Mouse (Mus musculus) gastrocnemius, postnatal 4 days (tissue): ENCODE measurements around the gene Met. TPM values are rescaled to one million over a fixed set of nuclear protein-coding genes. Genes with fewer than 3 reads are reported as not detected.

Experiments used
- DNase-seq, 2 experiments: peaks; one replicate each; pipeline ENCODE4 v3.0.0; 2021 to 2022; ENCODE audit warnings: low spot score in 2 of 2, mixed read lengths in 2 of 2
- total RNA-seq, 2 experiments: library from RNA; stranded (reverse); gene quantifications; 2 replicates each; pipeline ENCODE4 v1.2.3; 2021

The Met gene
- total RNA-seq, 2 experiments from 2014 or later = 14.7 to 15.0 TPM

DNA sequence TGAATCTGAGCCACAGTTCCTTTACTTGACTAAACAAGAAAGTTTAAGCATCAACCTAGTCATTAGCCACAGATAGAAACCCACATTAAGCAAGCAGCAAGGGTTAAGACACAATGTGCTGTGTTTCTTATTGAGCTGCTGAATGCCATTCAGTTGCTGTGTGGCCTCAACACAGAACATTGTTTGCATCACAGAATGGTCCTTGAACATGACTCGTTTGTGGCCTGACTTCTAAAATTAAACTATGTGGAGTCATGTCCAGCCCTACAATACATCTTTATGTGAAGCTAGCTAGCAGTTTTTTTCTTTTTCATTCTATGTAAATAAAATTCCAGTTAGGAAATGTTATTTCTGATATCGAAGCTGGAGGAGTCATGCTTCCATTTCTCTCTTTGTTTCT is 27.2 kb downstream of the Met start:
- no peak for DNase-seq

DNA sequence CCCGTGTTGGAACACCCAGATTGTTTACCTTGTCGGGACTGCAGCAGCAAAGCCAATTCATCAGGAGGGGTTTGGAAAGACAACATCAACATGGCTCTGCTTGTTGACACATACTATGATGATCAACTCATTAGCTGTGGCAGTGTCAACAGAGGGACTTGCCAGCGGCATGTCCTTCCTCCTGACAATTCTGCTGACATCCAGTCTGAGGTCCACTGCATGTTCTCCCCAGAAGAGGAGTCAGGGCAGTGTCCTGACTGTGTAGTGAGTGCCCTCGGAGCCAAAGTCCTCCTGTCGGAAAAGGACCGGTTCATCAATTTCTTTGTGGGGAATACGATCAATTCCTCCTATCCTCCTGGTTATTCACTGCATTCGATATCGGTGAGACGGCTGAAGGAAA is 27.9 kb downstream of the Met start:
- no peak for DNase-seq

DNA sequence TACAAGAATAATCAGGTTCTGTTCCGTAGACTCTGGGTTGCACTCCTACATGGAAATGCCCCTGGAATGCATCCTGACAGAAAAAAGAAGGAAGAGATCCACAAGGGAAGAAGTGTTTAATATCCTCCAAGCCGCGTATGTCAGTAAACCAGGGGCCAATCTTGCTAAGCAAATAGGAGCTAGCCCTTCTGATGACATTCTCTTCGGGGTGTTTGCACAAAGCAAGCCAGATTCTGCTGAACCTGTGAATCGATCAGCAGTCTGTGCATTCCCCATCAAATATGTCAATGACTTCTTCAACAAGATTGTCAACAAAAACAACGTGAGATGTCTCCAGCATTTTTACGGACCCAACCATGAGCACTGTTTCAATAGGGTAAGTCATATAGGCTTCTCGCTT is 28.5 kb downstream of the Met start:
- no peak for DNase-seq

DNA sequence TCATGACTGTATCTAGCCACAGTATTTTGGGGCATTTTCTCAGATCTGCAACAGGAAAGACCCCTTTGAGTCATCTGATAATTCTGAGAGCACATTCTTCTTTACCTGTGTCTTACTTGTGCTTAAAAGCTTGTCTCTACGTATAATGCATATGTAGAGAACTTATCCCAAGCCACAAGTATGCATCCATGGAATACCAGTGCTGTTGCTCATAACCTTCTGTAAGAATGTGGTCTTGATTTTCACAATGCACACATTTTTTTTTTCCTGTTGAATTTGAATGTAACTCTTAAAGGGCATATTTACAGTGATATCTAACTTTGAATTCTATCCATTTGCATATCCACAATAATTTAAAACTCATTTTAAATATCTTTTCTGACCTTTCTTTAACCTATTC is 31.8 kb downstream of the Met start:
- DNase-seq = no peak

DNA sequence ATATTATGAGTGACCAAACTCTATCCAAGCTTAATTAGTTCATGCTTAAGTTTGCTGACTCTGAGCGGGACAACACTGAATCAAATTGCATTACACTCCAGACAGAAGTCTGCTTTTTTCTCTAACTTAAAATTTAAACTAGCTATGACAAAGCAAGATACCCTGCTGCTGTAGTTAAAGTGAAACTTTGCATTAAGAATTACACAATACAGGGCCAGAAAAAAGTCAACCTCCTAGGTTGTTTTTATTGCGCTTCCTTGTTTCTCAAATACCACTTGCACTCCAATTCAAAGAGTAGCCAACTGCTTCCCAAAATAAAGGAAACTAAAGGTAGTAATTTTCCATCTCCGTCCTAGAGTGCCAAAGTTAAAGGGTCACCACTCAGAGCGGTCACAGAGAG is 33.8 kb downstream of the Met start:
- DNase-seq = no peak

DNA sequence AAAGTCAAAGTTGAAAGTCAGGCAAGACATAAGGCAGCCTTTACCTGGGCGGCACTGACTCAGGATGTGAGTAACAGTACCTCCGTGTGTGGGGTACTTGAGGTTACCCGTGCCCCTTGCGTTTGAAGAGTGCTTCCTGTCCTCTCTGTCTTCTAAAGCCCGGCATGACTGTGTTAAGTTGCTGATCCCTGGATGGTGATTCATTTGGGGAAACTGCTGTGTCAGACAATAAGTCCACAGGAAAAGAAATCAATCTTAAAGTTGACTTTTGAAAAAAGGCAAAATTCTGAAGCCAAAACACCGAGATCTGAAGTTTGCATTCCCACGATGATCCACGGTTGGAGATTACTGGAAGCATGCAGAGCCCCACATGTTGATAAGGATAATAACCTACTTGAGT is 35.2 kb downstream of the Met start:
- DNase-seq = no peak

DNA sequence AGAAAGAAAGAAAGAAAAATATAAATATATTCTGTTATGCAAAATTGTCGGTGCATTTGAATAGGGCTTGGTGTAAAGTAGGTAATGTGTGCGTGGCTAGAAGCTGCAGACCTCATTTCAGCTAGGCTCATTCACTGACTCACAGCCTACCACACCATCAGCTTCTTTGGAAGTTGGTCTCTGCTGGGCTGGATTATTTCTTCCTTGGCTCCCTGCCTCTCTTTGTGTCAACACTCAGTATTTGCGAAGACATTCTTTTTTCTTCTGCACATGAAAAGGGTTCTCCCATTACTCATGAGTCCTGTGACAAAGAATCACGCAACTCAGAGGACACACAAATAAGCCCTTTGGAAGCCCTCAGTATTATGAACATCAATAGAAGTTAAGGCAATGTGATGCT is 37.8 kb downstream of the Met start:
- no peak for DNase-seq

DNA sequence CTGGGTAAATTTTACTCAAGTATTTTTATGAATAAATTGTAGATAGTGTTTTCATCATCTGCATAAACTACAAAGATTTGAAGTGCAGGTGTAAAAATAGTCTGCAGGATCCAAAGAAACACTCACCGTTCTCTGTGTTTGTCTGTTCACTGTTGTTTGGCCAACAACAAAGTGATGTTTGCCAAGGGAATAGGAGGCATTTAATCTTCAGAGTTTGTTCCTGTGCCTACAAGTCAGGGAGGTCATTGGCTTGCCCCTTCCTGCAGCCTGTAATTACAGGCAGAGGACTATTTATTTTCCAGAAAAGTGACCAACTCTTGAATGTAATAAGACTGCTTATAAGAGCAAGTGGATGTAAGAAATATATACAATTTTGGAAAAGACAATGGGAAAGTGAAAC is 38.7 kb downstream of the Met start:
- no peak for DNase-seq

DNA sequence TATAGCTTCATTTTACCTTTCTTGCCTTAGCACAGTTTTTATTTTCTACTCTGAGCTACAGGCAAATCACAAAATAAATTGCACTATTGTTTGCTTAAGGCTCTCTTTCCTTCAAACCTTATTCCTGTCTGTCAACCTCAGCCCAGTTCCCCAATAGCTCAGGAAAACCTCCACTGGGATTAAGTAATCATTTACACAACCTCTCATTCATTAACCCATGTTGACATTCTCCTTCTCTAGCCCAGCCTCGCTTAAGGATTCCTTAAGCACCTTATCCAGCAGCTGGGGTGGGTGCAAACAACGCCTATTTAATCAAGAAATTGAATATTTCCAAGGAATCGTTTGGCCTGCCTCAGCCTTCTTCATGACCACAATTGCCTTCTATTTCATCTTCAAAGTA is 40.1 kb downstream of the Met start:
- no peak for DNase-seq

DNA sequence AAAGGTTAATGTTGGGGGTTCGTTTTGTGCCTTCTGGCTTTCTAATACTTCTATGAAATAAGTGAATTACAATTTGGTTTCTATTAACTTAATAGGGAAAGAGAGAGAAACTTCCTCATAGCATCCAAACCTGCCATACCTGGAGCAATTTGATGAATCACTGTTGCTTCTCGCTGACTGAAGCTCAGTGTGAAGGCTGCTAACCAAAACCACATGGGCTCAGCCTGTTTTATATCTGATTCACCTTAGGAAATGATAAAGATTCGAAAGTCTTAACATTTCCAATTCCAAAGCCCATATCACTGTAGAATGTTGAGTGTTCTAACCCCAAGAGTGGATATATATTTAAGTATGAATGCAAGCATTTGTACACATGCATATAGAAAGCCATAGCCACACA is 41.9 kb downstream of the Met start:
- DNase-seq = no peak

DNA sequence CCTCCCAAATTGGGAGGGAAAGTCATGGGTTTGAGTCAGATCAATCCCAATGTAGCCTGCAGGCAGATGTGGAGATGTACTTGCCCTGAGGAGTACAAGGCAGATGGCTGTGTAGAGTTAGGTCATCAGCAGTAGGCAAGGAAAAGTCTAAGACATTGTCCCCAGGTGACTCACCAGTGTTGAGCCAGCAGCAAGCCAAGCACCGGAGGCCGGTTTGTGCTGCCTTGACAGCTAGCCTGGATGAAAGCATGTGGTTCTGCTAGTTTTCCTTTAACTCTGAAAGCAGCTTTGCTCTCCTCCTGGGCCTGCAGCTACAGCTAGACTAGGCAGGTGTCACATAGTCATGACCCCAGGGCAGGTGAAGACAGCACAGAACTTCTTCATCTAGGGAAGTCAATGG is 43.2 kb downstream of the Met start:
- DNase-seq = no peak

DNA sequence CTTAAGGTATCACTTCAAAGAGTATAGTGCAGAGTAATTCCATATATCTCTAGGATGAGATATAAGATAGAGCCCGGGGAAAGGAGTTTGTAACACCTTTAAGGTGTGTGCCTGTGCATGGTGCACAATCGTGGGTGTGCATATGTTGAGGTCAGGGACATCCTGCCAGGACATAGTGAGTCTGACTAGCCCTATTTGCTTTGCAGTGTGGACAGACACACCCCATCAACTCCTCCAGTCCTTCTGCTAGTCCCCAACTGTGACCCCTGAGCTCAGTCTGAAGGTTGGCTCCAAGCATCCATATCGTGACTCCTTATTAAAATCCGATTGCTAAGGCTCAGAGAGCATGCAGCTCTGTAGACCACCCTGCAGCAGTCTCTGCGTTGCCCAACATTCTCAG is 44.6 kb downstream of the Met start:
- no peak for DNase-seq

DNA sequence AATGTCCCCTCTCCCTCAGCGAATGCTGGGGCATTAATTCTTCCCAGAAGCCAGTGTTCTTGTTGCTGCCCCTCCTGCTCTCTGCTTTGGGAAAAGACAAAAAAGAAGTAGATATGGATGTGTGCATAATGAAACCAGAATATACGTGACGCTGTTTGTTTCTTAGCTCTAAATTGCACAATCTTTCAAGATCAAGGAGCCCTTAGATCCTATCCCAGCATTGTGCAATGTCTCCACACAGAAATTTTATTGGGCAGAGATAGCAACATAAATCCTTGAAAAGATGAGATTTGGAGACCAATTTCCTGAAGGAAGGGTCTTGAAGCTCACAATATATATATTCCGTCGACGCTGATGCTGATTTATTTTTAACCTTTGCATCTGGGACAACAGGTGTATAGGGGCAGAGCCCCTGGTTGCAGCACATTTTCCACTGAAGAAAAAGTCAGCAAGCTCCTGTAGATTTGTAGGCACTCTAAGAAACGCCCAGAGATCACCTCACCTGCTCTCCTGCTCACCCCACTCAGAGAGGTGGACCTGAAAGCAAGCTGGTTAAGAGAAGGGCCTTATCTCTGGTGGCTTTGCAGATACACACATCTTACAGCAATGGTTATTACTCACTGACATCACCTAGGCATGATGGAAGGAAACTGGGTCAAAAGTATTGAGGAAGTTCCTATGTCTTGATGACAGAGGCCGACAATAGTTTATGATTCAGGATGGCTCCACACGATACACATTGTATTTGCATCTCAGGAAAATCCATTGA is 45.2 kb downstream of the Met start:
- no peak for DNase-seq

DNA sequence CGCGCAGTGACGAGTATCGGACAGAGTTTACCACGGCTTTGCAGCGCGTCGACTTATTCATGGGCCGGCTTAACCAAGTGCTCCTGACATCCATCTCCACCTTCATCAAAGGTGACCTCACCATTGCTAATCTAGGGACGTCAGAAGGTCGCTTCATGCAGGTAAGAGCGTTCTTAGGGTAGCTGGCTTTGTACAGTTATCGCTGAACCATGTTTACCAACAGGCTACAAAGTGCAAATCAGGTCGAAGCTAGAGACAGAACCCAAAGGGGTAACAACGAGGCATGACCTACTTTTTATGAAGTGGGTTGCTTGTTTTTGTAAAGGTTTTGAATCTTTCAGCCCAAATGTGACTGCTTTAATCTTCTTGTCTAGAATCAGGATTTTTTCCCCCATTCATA is 49.8 kb downstream of the Met start:
- DNase-seq = no peak

DNA sequence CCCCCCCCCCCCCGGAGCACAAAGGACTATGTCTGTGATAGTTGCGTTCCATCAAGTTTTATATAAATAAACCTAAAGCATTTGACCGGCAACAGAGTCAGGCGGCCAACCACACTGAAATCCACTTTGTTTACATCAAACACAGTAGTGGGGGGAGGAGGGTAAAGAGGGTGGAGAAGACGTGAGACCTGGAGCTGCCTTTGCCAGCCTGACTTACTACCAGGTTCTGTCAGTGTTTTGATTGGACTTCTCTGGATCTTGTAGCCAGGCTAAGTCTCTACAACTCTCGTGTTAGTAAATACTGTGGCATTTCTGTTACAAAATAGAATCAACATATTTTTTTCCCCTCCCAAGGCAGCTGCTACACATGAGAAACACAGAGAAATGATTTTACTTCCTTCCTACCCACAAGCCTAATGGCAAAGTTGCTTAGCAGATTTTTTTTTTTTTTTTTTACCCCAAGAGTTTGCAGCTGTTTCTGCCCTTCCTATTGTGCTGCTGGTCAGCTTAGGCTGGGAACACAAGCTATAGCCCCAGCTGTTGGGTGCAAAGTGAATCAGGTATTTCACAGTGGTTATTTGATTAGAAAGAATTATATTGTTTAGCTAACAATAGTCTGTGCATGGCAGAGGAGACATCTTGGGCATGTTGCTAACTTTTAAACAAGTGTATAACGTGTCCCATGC is 52.3 kb downstream of the Met start:
- no peak for DNase-seq

DNA sequence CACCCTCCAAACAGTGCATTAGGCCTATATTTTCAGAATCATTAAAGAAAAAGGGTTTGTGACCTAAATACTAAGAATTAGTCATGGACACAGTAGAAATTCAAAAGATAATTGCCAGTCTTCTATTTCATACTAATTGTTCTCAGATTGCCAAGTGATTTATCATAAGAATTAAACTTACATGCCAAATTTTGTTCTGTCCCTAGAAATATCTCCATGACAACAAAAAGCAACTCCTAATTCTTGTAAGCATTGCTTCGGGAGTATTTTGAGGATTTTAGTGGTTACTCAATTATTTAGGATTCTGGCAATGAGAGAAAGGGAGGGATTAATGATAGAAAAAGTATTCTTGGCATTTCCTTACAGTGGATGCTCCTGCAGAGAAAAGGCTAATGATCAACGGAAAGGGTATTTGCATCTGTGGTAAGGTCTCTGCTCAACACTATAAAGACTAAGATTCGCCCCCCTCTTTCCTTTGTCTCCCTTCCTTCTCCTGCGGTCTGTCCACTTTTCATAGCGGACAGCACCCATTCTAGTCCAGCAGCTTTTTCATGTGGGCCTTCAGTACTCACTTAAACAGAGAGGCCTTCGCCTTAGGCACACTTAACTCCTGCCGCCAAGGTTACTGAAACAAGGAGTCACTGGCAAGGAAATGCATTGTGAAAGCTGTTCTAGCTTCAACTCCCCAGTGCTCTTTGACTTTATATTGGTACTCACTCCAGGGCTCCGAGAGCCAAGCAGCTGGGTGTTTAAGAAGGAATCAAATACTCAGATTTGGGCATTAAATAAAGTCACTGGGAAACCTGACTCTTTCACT is 58.5 kb downstream of the Met start:
- DNase-seq = no peak

DNA sequence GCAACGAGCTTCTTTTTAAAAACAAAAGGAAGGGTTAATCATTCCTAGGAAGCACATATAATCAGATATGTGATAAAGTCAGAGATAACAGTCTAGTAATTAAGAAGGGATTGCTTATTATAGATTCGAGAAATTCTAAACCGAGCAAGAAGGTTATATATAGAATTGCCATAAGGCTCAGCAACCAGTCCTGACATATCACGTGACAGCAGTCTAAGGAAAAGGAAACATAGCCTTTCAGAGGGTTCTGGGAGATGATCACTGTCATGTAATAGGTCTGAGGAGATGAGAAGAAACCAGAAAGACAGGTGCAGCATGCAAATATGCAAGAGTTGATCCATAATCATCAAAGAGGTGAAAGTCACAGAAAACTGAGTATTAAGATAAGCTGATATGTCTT is 59.3 kb downstream of the Met start:
- DNase-seq = no peak

DNA sequence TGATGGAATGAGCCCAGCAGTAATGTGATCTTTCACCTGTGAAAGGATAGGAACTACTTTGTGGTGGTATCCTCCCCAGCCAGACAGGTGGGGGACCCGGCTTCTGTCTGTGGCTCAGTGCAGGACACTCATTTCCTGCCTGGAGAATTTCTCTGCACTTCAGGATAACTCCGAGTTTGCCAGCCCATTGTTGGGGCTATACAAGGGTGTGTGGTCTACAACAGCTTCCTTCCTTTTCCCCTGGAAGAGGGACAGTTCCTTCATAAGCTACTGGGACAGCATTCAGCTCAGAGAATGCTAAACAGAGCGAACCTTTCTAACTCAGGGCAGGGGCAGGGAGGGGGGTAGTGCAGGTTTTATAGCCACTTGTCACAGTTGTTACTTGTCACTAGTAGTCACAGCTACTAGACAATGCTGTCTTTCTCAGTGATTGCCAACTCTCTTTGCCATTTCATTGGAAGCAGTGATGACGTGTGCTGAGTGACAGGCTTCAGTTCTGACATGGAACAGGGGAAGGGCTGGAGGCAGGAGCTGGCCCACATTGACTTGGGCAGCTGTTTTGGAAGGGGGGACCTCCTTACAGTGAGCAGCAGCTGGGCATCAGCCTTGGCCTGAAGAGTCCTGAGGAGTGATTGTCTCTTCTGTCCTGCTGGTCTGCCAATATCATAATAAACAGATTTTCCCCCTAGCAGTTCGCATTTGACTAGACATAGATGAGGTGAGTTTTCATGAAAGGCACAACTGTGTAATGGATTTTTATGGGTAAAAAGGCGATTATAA is 66.1 kb downstream of the Met start:
- DNase-seq = no peak

DNA sequence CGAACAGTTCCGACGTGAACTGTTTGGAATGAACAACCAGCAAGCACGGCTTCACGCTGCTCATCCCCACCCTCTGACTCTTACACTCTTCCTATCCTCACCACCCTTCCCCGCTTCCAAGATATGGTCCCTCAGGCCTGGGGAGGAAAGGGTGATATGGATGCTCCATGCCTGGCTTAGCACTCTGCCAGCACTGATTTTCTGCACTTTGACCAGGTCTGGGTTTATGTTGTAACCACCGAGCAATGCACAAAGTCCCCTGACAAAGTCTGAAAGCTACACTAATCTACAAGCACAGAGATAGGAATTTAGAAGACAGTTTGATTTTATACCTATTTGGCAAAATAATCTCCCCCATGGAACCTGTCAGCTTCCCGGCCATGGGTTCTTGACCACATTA is 78.0 kb downstream of the Met start:
- no peak for DNase-seq

DNA sequence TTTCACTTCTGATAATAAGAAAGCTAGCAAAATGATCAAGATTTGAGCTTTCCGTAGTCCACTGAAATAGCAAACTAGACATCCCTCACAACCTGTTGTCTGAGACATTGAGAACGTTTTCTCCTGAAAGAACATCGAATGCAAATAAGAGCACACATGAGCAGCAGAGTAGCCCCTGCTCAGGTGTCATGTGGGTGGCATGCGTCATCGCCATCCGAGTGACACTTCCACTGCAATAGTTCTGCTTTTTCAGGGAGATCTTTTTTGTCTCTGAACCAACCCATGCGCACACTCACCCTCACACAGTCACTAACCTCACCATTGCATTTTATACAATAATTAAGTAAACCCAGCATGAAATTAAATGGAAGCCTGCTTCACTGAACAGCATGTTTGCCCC is 78.8 kb downstream of the Met start:
- DNase-seq = no peak

DNA sequence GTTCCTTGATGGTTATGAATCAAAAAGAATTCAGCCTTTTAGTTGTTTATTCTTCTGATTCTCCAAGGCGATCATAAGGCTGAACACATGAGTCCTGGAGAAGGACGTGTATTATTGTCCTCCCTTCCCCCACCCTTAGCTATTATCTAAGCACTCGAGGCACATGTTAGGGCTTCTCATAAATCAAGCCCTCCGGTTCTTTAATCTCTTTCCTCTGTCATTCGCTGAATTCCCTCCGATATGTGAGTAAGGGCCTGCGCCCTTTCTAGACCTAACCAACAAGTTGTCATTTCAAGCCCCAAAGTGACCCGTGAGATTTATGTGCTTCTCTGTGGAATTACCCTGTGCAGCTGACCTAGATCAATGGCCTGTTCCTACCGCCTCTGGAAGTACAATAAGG is 81.9 kb downstream of the Met start:
- no peak for DNase-seq

DNA sequence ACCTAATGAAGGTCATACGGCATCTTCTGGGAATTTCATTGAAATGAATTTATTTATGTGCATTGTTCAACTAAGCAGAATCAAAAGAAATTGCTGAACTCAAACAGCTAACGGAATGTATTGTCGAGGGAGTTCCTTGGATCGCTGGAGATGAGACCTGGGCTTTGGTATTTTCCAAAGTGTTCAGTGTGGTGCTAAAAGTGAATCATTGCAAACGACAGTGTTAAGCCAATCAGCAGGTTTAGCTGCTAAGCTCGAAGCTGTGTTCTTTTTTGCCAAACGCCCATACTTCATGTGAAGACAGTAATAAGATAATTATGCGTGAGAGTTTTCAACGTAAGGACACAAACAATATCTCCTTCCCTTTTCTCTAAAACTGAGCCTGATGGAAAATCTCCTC is 82.7 kb downstream of the Met start:
- no peak for DNase-seq
